Mouse (Mus musculus) lung, adult 2 months (tissue): ENCODE results near the gene Cldn9.
A peak's percentile ranks its signal among the peaks of the same experiment; 100 is the strongest.

Source experiments
- CTCF ChIP-seq: fragments of 200-500 bp; IDR thresholded peaks from 2 replicates; pipeline ENCODE4 v1.5.1; 2011; ENCODE audit warnings: mild to moderate bottlenecking, low read length, control low read depth; ENCODE audit not compliant: insufficient read depth
- POLR2A ChIP-seq: fragments of 200-500 bp; IDR thresholded peaks from 2 replicates; pipeline ENCODE4 v1.6.1; 2011; ENCODE audit warnings: low read depth, mild to moderate bottlenecking, control low read depth, low read length, borderline replicate concordance; ENCODE audit errors: extremely low read depth

DNA sequence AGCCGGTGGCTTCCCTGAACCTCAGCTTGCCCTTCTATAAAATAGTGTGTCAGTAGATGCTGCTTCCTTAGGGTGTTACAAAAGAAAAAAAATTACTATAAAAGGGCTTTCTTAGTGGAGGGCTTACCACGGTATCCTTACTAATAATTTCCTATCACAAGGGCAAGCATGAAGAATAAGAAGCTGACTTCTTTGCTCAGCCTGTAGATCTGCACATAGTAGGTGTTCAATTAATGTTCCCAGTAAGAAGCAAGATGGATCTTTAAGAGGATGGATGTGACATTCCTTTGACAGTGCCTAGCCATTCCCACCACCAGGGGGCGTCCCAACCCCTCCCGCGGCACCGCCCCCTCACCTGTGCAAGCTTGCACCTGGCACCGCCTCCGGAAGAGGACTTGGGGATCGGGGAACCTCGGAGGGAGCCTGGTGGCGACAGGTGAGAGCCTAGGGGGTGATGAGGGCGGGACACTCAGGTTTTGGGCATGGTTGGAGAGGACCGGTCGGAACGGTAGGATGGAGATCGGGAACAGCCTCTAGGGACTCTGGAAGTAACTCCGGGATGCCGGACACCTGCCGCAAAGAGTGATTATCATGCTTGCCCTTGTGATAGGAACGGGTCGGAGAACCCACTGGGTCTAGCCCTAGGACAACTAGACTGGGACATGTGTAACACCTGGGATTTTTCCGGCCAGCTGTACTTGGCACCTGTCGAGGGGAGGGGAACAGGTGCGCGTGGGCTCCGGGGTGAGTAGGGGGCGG is 23.5 kb downstream of the Cldn9 start, which contains the start of gene Bicdl2:
- TF ChIP-seq CTCF (peak; percentile 61), POLR2A (peak; percentile 20; the same call in 1 of the 2 replicates)
